Mouse (Mus musculus) activated CD4-positive, CD25-positive, alpha-beta regulatory T cell (primary cell): Measurements from ENCODE around the gene Glb1l2. TPM values are rescaled to one million over a fixed set of nuclear protein-coding genes. Genes with fewer than 3 reads are reported as not detected.

Experiments
- polyA plus RNA-seq, 2 experiments: library from polyadenylated mRNA; unstranded; fragments of 100-300 nt; shearing (Covaris generic); gene quantifications; one replicate each; pipeline ENCODE4 v1.2.1; 2017

Glb1l2 gene
- under 1 TPM in 1 of 2 experiments, not detected in 1; 0.07 TPM for polyA plus RNA-seq

GRCm38 (mm10) chr9:26805935-26806666 is at the start of gene Glb1l2:
Gene Glb1l2 (minus strand): TSS chr9:26806468.

GRCm38 (mm10) chr9:26733206-26733891 is 72.9 kb downstream of the Glb1l2 start, which contains the start of gene B3gat1:
Gene B3gat1 (plus strand): TSS chr9:26733728.

Other genes with a start within 250 kb of the Glb1l2 start
- not detected for gene B3gat1, start 72.7 kb downstream of the Glb1l2 start, polyA plus RNA-seq
- not detected for gene Glb1l3, start 54.4 kb upstream of the Glb1l2 start, polyA plus RNA-seq
- under 1 TPM in 1 of 2 experiments, not detected in 1; 0.15 TPM for gene Gm1110, start 116.6 kb upstream of the Glb1l2 start, polyA plus RNA-seq
- gene Acad8, start 193.1 kb upstream of the Glb1l2 start, polyA plus RNA-seq: 10 to 100 TPM; 27.3 to 29.3 TPM
- gene Thyn1, start 193.2 kb upstream of the Glb1l2 start, polyA plus RNA-seq: 10 to 100 TPM; 63.6 to 95.3 TPM
- gene Vps26b, start 223.6 kb upstream of the Glb1l2 start, polyA plus RNA-seq: 10 to 100 TPM; 46.3 to 57.5 TPM
- 10 to 100 TPM; 24.4 to 30.0 TPM for gene Ncapd3, start 223.7 kb upstream of the Glb1l2 start, polyA plus RNA-seq